Mouse (Mus musculus): Measurements from ENCODE around the gene Vmn1r226.

Vmn1r226 gene

GRCm38 (mm10) chr17:20682543-20682942 lies at the start of gene Vmn1r226:
TSS of gene Vmn1r226 (plus strand) at chr17:20682843.
- no peak for DNase-seq (ENCODE audit: low read depth)

DNA sequence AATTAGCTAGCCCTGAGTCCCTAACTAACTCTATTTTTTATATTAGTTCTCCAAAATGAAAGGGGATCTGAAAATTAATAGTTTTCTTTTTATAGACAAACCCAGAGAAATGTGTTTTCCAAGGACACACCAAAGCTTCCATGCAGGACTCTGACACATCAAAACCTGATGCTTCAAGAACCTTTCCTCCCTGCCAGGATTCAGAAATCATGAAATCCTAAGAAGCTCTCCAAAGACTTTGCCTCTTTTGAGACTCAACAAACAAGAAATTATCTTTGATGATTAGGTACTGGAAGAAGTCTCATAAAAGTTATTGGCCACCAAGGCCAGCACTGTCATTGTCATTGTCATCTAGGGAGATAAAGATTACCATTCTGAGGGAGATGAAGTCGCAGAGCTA lies 46.9 kb downstream of the Vmn1r226 start, which contains the start of gene Vmn1r227:
Vmn1r227 (plus strand) TSS at position 301 of the 400 bp plus-strand sequence.
- DNase-seq (ENCODE audit: low read depth), result no peak
